Mouse (Mus musculus): ENCODE results near the gene Efcab9.

DNA sequence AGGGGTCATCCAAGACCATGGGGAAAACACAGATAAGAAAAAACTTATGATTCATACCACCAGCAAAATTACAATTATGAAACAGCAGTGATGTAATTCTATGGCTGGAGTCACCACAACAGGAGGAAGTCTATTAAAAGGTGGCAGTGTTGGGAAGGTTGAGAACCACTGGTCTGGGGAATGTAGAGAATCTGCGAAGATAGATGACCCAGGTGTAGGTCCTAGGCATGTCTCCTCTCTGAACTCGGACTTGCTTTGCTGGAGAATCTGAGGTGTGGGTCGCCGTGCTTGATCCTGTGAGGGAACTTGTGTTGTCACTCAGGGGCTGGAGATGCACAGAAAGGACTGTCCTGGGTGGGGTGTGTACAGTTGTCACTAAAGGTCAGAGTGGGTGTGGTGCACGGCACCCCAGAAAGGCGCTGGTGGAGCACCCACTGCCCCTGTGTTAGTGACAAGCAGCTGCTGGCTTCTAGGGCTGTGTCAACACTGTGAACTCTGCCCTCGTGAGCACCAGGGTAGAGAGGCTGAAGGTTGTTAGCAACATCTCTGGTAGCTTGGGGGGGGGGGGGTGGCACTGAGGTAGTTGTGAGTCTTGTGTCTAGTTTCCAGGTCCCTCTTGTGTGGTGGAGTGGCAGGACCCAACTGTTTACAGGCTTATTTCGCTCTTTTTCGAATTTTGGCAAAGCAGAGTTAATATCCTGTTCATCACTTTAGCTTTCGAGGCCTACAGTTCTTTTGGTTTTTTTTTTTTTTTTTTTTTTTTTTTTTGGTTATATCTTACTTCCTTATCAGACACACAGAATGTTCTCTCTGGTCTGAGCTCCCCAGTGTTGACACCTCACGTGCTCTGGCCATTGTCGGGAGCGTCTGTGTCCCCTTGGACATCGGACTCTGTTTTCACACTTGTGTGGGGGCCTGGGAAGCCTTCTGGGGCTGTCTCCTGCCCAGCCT, 22.5 kb upstream of the Efcab9 start:
- TF ChIP-seq CTCF (IDR thresholded peaks at IDR 0.05; ENCODE audit: low read depth) (no peak), EP300 (IDR thresholded peaks at IDR 0.05; ENCODE audit: low read depth) (no peak)
